Mouse (Mus musculus) CD8-positive naive resting alpha-beta T cell, adult 2 months (primary cell): ENCODE data around the gene Gpr68.
A peak's percentile ranks its signal among the peaks of the same experiment; 100 is the strongest.

ENCODE experiments used
- DNase-seq, 2 experiments: peaks; one replicate each; pipeline ENCODE4 v3.0.0; 2022; ENCODE audit warnings: low read depth in 2 of 2, low spot score in 2 of 2

The Gpr68 gene

GRCm38 (mm10) chr12:100871841-100872240 is 36.2 kb downstream of the Gpr68 start:
- DNase-seq: no peak

GRCm38 (mm10) chr12:100871234-100871633 is 36.8 kb downstream of the Gpr68 start:
- DNase-seq: no peak

- DNase-seq: no peak
These were observed 39.9 kb downstream of the Gpr68 start for GRCm38 (mm10) chr12:100868049-100868622.

GRCm38 (mm10) chr12:100867097-100867496 is 40.9 kb downstream of the Gpr68 start:
- DNase-seq: no peak

GRCm38 (mm10) chr12:100865509-100866078 is 42.4 kb downstream of the Gpr68 start:
- DNase-seq: no peak

- no peak for DNase-seq
These were observed 42.9 kb downstream of the Gpr68 start for GRCm38 (mm10) chr12:100865072-100865471.

GRCm38 (mm10) chr12:100862856-100863446 is 45.0 kb downstream of the Gpr68 start:
- no peak for DNase-seq

- no peak for DNase-seq
These were observed 45.7 kb downstream of the Gpr68 start for GRCm38 (mm10) chr12:100862272-100862671.

GRCm38 (mm10) chr12:100857791-100858190 is 50.2 kb downstream of the Gpr68 start:
- no peak for DNase-seq

GRCm38 (mm10) chr12:100856337-100856736 is 51.7 kb downstream of the Gpr68 start:
- peak in 1 of 2 experiments; percentile 19 for DNase-seq

GRCm38 (mm10) chr12:100852370-100852769 is 55.6 kb downstream of the Gpr68 start:
- no peak for DNase-seq

- peak; percentile 64 to 74 for DNase-seq
These were observed 58.4 kb downstream of the Gpr68 start for GRCm38 (mm10) chr12:100849421-100850138.

GRCm38 (mm10) chr12:100847437-100848080 is 60.4 kb downstream of the Gpr68 start:
- DNase-seq: no peak

GRCm38 (mm10) chr12:100846566-100846965 is 61.4 kb downstream of the Gpr68 start:
- DNase-seq: no peak

GRCm38 (mm10) chr12:100845829-100846228 is 62.2 kb downstream of the Gpr68 start:
- no peak for DNase-seq

GRCm38 (mm10) chr12:100844546-100844945 is 63.5 kb downstream of the Gpr68 start:
- no peak for DNase-seq

- DNase-seq: no peak
These were observed 64.8 kb downstream of the Gpr68 start for GRCm38 (mm10) chr12:100843171-100843570.

GRCm38 (mm10) chr12:100841211-100841792 is 66.7 kb downstream of the Gpr68 start:
- peak; percentile 64 to 65 for DNase-seq

GRCm38 (mm10) chr12:100839926-100840325 is 68.1 kb downstream of the Gpr68 start:
- DNase-seq: no peak

GRCm38 (mm10) chr12:100839079-100839600 is 68.9 kb downstream of the Gpr68 start:
- DNase-seq: no peak

- peak in 1 of 2 experiments; percentile 13 for DNase-seq
These were observed 70.8 kb downstream of the Gpr68 start for GRCm38 (mm10) chr12:100837208-100837607.
